Mouse (Mus musculus): ENCODE data around the gene Usp7. TPM values are rescaled to one million over a fixed set of nuclear protein-coding genes. Genes with fewer than 3 reads are reported as not detected.
"Not testable (repeated sequence)": the region's sequence is repeated elsewhere in the genome, so short reads cannot be mapped to it uniquely, and the experiment has no call there.

Usp7 gene
- polyA plus RNA-seq, 1 experiment from 2014 or later, result 31.9 TPM

DNA sequence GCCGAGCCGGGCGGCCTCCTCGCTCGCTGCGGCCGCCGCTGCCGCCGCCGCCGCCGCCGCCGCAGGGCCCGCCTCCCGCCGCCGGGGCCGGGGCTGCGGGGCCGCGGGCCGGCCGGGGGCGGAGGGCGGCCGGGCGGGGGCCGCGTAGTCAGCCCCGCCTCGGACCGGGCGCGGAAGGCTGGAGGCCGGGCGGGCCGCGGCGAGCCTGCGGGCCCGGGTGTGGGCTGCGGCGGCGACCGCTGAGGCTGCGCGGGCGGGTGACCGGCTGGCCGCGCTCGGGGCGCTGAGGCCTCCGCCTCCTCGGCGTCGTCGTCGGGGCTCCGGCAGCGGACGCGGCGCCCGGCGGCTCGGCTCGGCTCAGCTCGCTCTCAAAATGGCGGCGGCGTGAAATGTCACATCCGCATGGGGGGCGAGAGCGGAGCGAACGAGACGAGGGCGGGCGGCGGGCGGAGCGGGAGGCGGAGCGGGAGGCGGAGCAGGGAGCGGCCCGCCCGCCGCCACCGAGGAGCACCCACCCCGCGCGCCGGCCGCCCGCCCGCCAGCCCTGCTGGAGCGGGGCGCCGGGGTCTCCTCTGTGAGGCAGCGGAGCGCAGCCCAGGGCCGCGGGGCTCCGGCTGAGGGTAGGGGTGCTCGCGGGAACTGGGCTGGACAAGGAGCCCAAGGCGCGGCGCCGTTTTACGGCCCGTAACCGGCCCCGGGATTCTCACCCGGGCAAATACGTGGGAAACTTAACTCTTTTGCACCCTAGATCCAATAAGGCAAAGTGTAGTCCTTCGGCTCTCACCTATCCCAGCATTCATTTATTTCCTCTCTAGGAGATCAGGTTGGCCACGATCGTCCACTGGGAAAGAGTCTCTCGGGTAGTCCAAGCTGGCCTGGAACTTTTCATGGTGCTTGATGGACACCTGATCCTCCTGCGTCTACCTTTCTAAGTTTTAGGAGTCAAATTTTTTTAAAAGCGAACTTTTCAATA is 53.3 kb downstream of the Usp7 start:
- ATAC-seq (replicated peaks; ENCODE audit: insufficient number of reproducible peaks, low FRiP score, low TSS enrichment), result peak; percentile 91
- Histone ChIP-seq H3K9me3 (replicated peaks; ENCODE audit: control insufficient read depth, low read length) (no peaks in the 10 kb centered on the region), H3K36me3 (ENCODE audit: control insufficient read depth, insufficient read depth, low read length) (no peaks in the 10 kb centered on the region), H3K27ac (ENCODE audit: low read depth, low read length) (peak overlapping the region; percentile 96), H3K4me2 (peak overlapping the region; percentile 78), H3K27me3 (ENCODE audit: control insufficient read depth, insufficient read depth, low read length) (no peaks in the 10 kb centered on the region), H3K4me3 (ENCODE audit: low read depth, low read length) (peak overlapping the region; percentile 99), H3K4me1 (ENCODE audit: control insufficient read depth, insufficient read depth, low read length) (peaks cover 30% of the 10 kb centered on the region), H3K9ac (ENCODE audit: low read depth, low read length) (peak overlapping the region; percentile 92)
- WGBS (ENCODE audit: insufficient replicate concordance), result 1% methylated on average over 88 of the region's 126 CpGs

- peaks cover 30% of the 10 kb centered on the region for H3K4me1 ChIP-seq (ENCODE audit: control insufficient read depth, insufficient read depth, low read length)
- H3K36me3 ChIP-seq (ENCODE audit: control insufficient read depth, insufficient read depth, low read length), result no peaks in the 10 kb centered on the region
- under 1% methylated on average over 66 of the region's 110 CpGs for WGBS (ENCODE audit: insufficient replicate concordance)
- ATAC-seq (replicated peaks; ENCODE audit: insufficient number of reproducible peaks, low FRiP score, low TSS enrichment), result no peak
- H3K9ac ChIP-seq (ENCODE audit: low read depth, low read length), result peak overlapping the region; percentile 96
- H3K9me3 ChIP-seq (replicated peaks; ENCODE audit: control insufficient read depth, low read length), result no peaks in the 10 kb centered on the region
- H3K4me2 ChIP-seq, result peak overlapping the region; percentile 91
- H3K27me3 ChIP-seq (ENCODE audit: control insufficient read depth, insufficient read depth, low read length), result no peaks in the 10 kb centered on the region
- H3K4me3 ChIP-seq (ENCODE audit: low read depth, low read length), result peak overlapping the region; percentile 99
- peak overlapping the region; percentile 84 for H3K27ac ChIP-seq (ENCODE audit: low read depth, low read length)
Observed at GRCm38 (mm10) chr16:8737666-8738541, 54.2 kb downstream of the Usp7 start.

DNA sequence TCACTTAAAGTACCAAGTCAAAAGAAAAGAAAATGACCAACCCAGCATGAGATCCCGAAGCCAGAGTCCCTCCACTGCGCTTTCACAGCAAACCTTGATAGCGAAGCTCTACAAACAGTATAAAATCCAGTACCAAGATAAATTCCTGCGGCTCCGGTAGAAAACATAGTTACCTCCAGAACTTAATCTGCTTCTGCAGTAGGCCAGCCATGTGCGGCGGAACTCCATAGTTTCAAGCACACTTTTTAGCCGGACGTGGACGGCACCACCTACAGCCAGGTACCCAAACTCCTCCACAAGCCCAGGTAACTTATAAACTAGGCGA is 54.8 kb downstream of the Usp7 start:
- H3K4me1 ChIP-seq (ENCODE audit: control insufficient read depth, insufficient read depth, low read length), result peaks cover 30% of the 10 kb centered on the region
- whole genome bisulfite sequencing (ENCODE audit: insufficient replicate concordance), result 1% methylated on average over 11 of the region's 11 CpGs
- peak overlapping the region; percentile 91 for H3K4me2 ChIP-seq
- H3K27me3 ChIP-seq (ENCODE audit: control insufficient read depth, insufficient read depth, low read length), result no peaks in the 10 kb centered on the region
- peak overlapping the region; percentile 96 for H3K9ac ChIP-seq (ENCODE audit: low read depth, low read length)
- ATAC-seq (replicated peaks; ENCODE audit: insufficient number of reproducible peaks, low FRiP score, low TSS enrichment), result no peak
- no peaks in the 10 kb centered on the region for H3K36me3 ChIP-seq (ENCODE audit: control insufficient read depth, insufficient read depth, low read length)
- H3K4me3 ChIP-seq (ENCODE audit: low read depth, low read length), result peak overlapping the region; percentile 99
- no peaks in the 10 kb centered on the region for H3K9me3 ChIP-seq (replicated peaks; ENCODE audit: control insufficient read depth, low read length)
- H3K27ac ChIP-seq (ENCODE audit: low read depth, low read length), result no peak overlapping the region

- Histone ChIP-seq H3K4me2 (peak overlapping the region; percentile 91), H3K4me1 (ENCODE audit: control insufficient read depth, insufficient read depth, low read length) (peaks cover 33% of the 10 kb centered on the region), H3K9me3 (replicated peaks; ENCODE audit: control insufficient read depth, low read length) (no peaks in the 10 kb centered on the region), H3K27me3 (ENCODE audit: control insufficient read depth, insufficient read depth, low read length) (no peaks in the 10 kb centered on the region), H3K27ac (ENCODE audit: low read depth, low read length) (no peak overlapping the region), H3K36me3 (ENCODE audit: control insufficient read depth, insufficient read depth, low read length) (no peaks in the 10 kb centered on the region), H3K9ac (ENCODE audit: low read depth, low read length) (peak overlapping the region; percentile 96), H3K4me3 (ENCODE audit: low read depth, low read length) (peak overlapping the region; percentile 99)
- ATAC-seq (replicated peaks; ENCODE audit: insufficient number of reproducible peaks, low FRiP score, low TSS enrichment), result no peak
- WGBS (ENCODE audit: insufficient replicate concordance), result 6% methylated on average over 7 of the region's 7 CpGs
Observed at GRCm38 (mm10) chr16:8736757-8737156, 55.4 kb downstream of the Usp7 start.

- whole genome bisulfite sequencing (ENCODE audit: insufficient replicate concordance), result 23% methylated on average over 8 of the region's 8 CpGs
- Histone ChIP-seq H3K36me3 (ENCODE audit: control insufficient read depth, insufficient read depth, low read length) (no peaks in the 10 kb centered on the region), H3K9me3 (replicated peaks; ENCODE audit: control insufficient read depth, low read length) (no peaks in the 10 kb centered on the region), H3K4me3 (ENCODE audit: low read depth, low read length) (peak overlapping the region; percentile 99), H3K4me1 (ENCODE audit: control insufficient read depth, insufficient read depth, low read length) (peaks cover 33% of the 10 kb centered on the region), H3K27me3 (ENCODE audit: control insufficient read depth, insufficient read depth, low read length) (no peaks in the 10 kb centered on the region), H3K4me2 (peak overlapping the region; percentile 91), H3K27ac (ENCODE audit: low read depth, low read length) (0 out of 2 replicates have a peak overlapping the region, but pooled peaks have one; percentile 15), H3K9ac (ENCODE audit: low read depth, low read length) (peak overlapping the region; percentile 96)
- ATAC-seq (replicated peaks; ENCODE audit: insufficient number of reproducible peaks, low FRiP score, low TSS enrichment), result no peak
Observed at GRCm38 (mm10) chr16:8736032-8736431, 56.1 kb downstream of the Usp7 start.

DNA sequence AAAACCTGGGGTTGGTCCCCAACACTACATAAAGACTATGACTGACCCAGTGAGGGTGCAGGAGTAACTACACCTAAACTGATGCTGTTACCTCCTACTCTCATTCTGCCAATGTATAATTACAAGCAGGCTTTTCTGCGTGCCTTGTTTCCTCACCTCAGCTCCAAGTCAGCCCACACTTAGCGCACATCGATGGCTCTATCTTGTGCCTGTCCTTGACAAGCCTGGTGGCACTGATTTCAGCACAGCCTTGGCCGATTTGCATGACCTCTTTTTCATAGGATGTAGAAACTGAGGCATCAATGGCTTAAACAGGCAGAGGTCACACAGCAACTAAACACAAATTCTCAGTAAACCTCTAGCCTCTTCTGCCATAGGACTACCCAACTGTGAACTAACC is 57.4 kb downstream of the Usp7 start:
- no peaks in the 10 kb centered on the region for H3K9me3 ChIP-seq (replicated peaks; ENCODE audit: control insufficient read depth, low read length)
- H3K27ac ChIP-seq (ENCODE audit: low read depth, low read length), result no peak overlapping the region
- H3K4me2 ChIP-seq, result no peak overlapping the region
- H3K9ac ChIP-seq (ENCODE audit: low read depth, low read length), result no peak overlapping the region
- no peak for ATAC-seq (replicated peaks; ENCODE audit: insufficient number of reproducible peaks, low FRiP score, low TSS enrichment)
- WGBS (ENCODE audit: insufficient replicate concordance), result 51% methylated on average over 4 of the region's 4 CpGs
- H3K27me3 ChIP-seq (ENCODE audit: control insufficient read depth, insufficient read depth, low read length), result no peaks in the 10 kb centered on the region
- H3K4me1 ChIP-seq (ENCODE audit: control insufficient read depth, insufficient read depth, low read length), result peaks cover 36% of the 10 kb centered on the region
- no peak overlapping the region for H3K4me3 ChIP-seq (ENCODE audit: low read depth, low read length)
- H3K36me3 ChIP-seq (ENCODE audit: control insufficient read depth, insufficient read depth, low read length), result no peaks in the 10 kb centered on the region

- H3K4me3 ChIP-seq (ENCODE audit: low read depth, low read length), result no peak overlapping the region
- H3K27ac ChIP-seq (ENCODE audit: low read depth, low read length), result no peak overlapping the region
- ATAC-seq (replicated peaks; ENCODE audit: insufficient number of reproducible peaks, low FRiP score, low TSS enrichment), result no peak
- H3K36me3 ChIP-seq (ENCODE audit: control insufficient read depth, insufficient read depth, low read length), result no peaks in the 10 kb centered on the region
- H3K9me3 ChIP-seq (replicated peaks; ENCODE audit: control insufficient read depth, low read length), result no peaks in the 10 kb centered on the region
- 87% methylated on average over 4 of the region's 4 CpGs for WGBS (ENCODE audit: insufficient replicate concordance)
- peaks cover 36% of the 10 kb centered on the region for H3K4me1 ChIP-seq (ENCODE audit: control insufficient read depth, insufficient read depth, low read length)
- H3K9ac ChIP-seq (ENCODE audit: low read depth, low read length), result no peak overlapping the region
- no peaks in the 10 kb centered on the region for H3K27me3 ChIP-seq (ENCODE audit: control insufficient read depth, insufficient read depth, low read length)
- no peak overlapping the region for H3K4me2 ChIP-seq
Observed at GRCm38 (mm10) chr16:8733624-8734023, 58.5 kb downstream of the Usp7 start.

- not testable (repeated sequence) for ATAC-seq (replicated peaks; ENCODE audit: insufficient number of reproducible peaks, low FRiP score, low TSS enrichment); H3K27ac ChIP-seq (ENCODE audit: low read depth, low read length); H3K4me3 ChIP-seq (ENCODE audit: low read depth, low read length); H3K9ac ChIP-seq (ENCODE audit: low read depth, low read length); H3K4me2 ChIP-seq; H3K27me3 ChIP-seq (ENCODE audit: control insufficient read depth, insufficient read depth, low read length); H3K36me3 ChIP-seq (ENCODE audit: control insufficient read depth, insufficient read depth, low read length); H3K9me3 ChIP-seq (replicated peaks; ENCODE audit: control insufficient read depth, low read length)
- 89% methylated on average over 3 of the region's 4 CpGs for WGBS (ENCODE audit: insufficient replicate concordance)
- peaks cover 39% of the 10 kb centered on the region for H3K4me1 ChIP-seq (ENCODE audit: control insufficient read depth, insufficient read depth, low read length)
Observed at GRCm38 (mm10) chr16:8732450-8732849, 59.7 kb downstream of the Usp7 start.
